Mouse (Mus musculus): Measurements from ENCODE around the gene Trmt13.

GRCm38 (mm10) chr3:116661288-116661869, 47.0 kb upstream of the Trmt13 start:
- TF ChIP-seq POLR2A (IDR thresholded peaks at IDR 0.05; ENCODE audit: extremely low read depth, insufficient read depth, low read length) (no peak), CTCF (IDR thresholded peaks at IDR 0.05; ENCODE audit: low read depth, low read length) (no peak)
